In genomic region chr13:41670386-41671130, GRCm38 (mm10) we compare ENCODE assay signal across 12 mouse cellular contexts.
DNase-seq lines count a peak whose midpoint lies in the region; ATAC-seq and TF ChIP-seq lines count a peak whose summit lies in the region.
"Had no signal": no experiment of that assay in that cellular context is flagged by ENCODE, and none has a peak within 500 bp of the region (broad histone marks: within the 10 kb centered on the region; RNA-seq: fewer than 3 reads in every experiment).

No protein-coding gene starts in this region.

- no peak for TF ChIP-seq POLR2A in kidney, adult 2 months (IDR thresholded peaks at IDR 0.05; ENCODE audit: low read depth, low read length)

- no peaks in the 10 kb centered on the region for H3K27me3 ChIP-seq in kidney, adult 2 months (replicated peaks; ENCODE audit: control insufficient read depth, insufficient read depth, low read length)
- no peaks in the 10 kb centered on the region for H3K27me3 ChIP-seq in heart, embryonic 14.5 days (ENCODE audit: control insufficient read depth, insufficient read depth, low read length)

- no peak for TF ChIP-seq CTCF in kidney, adult 2 months (conservative IDR thresholded peaks at IDR 0.05; ENCODE audit: insufficient read depth, insufficient read length, low read depth, low read length)

- no peak overlapping the region for H3K9ac ChIP-seq in heart, embryonic 14.5 days (ENCODE audit: low read length)

- H3K4me2 ChIP-seq in heart, embryonic 14.5 days (ENCODE audit: low read length), result no peak overlapping the region

- WGBS in kidney, adult 2 months, result 66% methylated on average over 7 of the region's 7 CpGs
- WGBS in heart, embryonic 14.5 days, result 38% methylated on average over 7 of the region's 7 CpGs

- H3K36me3 ChIP-seq in kidney, adult 2 months (ENCODE audit: control insufficient read depth, insufficient read depth, low read length), result no peaks in the 10 kb centered on the region
- H3K36me3 ChIP-seq in heart, embryonic 14.5 days (ENCODE audit: control insufficient read depth, insufficient read depth, low read length), result no peaks in the 10 kb centered on the region

- peak; percentile 46 for DNase-seq in kidney, adult 2 months
- DNase-seq in kidney, adult 9 months, result no peak
- DNase-seq in 3134 (ENCODE audit: extremely low read depth, insufficient read length, low spot score), result peak; percentile 42
- peak; percentile 74 for DNase-seq in Muller cell, postnatal 12 days (ENCODE audit: inconsistent ontology term)
- no peak for DNase-seq in urinary bladder, adult 18-20 months (ENCODE audit: low spot score in 2 of 2)
- DNase-seq in frontal cortex, postnatal 10 days (ENCODE audit: low spot score in 2 of 2), result no peak
- DNase-seq: adrenal gland, postnatal 14 days; right cerebral cortex, postnatal 14 days; thymus, postnatal 14 days had no signal

- no peak overlapping the region for H3K27ac ChIP-seq in kidney, adult 2 months (ENCODE audit: insufficient read depth, low read depth, low read length)
- peak overlapping the region; percentile 52 to 58 for H3K27ac ChIP-seq in heart, embryonic 14.5 days (replicated peaks in 1 of 2; ENCODE audit: control insufficient read depth in 1 of 2, insufficient read depth in 1 of 2, low read depth in 2 of 2, low read length in 2 of 2)

- no peaks in the 10 kb centered on the region for H3K9me3 ChIP-seq in heart, embryonic 14.5 days (ENCODE audit: control insufficient read depth, low read length)

- ATAC-seq in heart, embryonic 14.5 days (ENCODE audit: insufficient number of reproducible peaks, insufficient read depth, low FRiP score, low read depth), result no peak
- ATAC-seq: inflammation-experienced regulatory T-cells, adult 6 months had no signal

- H3K4me1 ChIP-seq in kidney, adult 2 months (ENCODE audit: control insufficient read depth, insufficient read depth, low read length), result peaks cover 4% of the 10 kb centered on the region; the same call in 1 of the 2 replicates
- H3K4me1 ChIP-seq in heart, embryonic 14.5 days (ENCODE audit: control insufficient read depth in 2 of 2, insufficient read depth in 2 of 2, low read length in 2 of 2), result peaks cover 13 to 43% of the 10 kb centered on the region in 2 experiments

- no peak overlapping the region for H3K4me3 ChIP-seq in kidney, adult 2 months (ENCODE audit: insufficient read depth, low read depth, low read length)
- no peak overlapping the region for H3K4me3 ChIP-seq in heart, embryonic 14.5 days (ENCODE audit: control insufficient read depth in 1 of 2, insufficient read depth in 1 of 2, low read depth in 1 of 2, low read length in 2 of 2)
- H3K4me3 ChIP-seq: erythroblast, embryonic 14.5 days had no signal

Comparison
In these comparisons a context has a peak if more than half of its experiments do, and no peak if none do; other contexts are left out.
1. DNase-seq: peak in kidney, adult 2 months (single experiment), 3134 (single experiment) and Muller cell, postnatal 12 days (single experiment); none in kidney, adult 9 months (single experiment), urinary bladder, adult 18-20 months (0 of 2) and frontal cortex, postnatal 10 days (0 of 2).